In the genomic region with DNA sequence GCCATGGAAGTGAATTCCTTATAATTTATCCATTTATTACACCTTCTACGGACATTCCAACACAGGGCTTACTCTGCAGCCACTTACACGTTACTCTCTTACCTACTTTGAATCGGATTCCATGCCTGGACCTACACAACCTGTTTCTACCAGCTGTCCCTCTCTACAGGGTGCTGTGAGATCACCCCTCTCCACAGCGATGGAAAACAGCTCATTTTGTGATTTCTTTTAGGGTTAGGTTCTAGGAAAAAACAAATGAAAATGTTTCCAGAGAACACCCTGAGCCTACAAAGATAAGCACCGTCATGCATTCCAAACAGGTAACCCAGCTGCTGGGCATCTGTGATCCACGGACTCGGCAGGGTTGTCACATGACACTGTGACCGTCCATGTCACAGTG, we compare ENCODE assay signal across 29 mouse cellular contexts. TPM values are rescaled to one million over a fixed set of nuclear protein-coding genes. Genes with fewer than 3 reads are reported as not detected.
DNase-seq lines count a peak whose midpoint lies in the region; ATAC-seq and TF ChIP-seq lines count a peak whose summit lies in the region.
"Had no signal": no experiment of that assay in that cellular context is flagged by ENCODE, and none has a peak within 500 bp of the region (broad histone marks: within the 10 kb centered on the region; RNA-seq: fewer than 3 reads in every experiment).

No protein-coding gene starts in this region.

- H3K36me3 ChIP-seq in hindbrain, embryonic 10.5 days: peaks cover 77% of the 10 kb centered on the region
- H3K36me3 ChIP-seq in lung, postnatal 0 days (ENCODE audit: insufficient read depth, low read length): 0 out of 2 replicates have a peak, but pooled peaks cover 6% of the 10 kb centered on the region
- H3K36me3 ChIP-seq in liver, embryonic 12.5 days: 0 out of 2 replicates have a peak, but pooled peaks cover 5% of the 10 kb centered on the region
- H3K36me3 ChIP-seq: intestine, embryonic 15.5 days had no signal

- no peak for ATAC-seq in lung, postnatal 0 days
- no peak for ATAC-seq in liver, embryonic 12.5 days
- ATAC-seq: CD4-positive, CD25-positive, alpha-beta regulatory T cell, adult 4 months; forebrain, embryonic 13.5 days; forebrain, embryonic 16.5 days; hindbrain, embryonic 16.5 days; intestine, embryonic 15.5 days had no signal

- H3K27ac ChIP-seq in hindbrain, embryonic 10.5 days: no peak overlapping the region
- H3K27ac ChIP-seq in lung, postnatal 0 days (ENCODE audit: low read length): no peak overlapping the region
- no peak overlapping the region for H3K27ac ChIP-seq in liver, embryonic 12.5 days
- H3K27ac ChIP-seq: embryonic facial prominence, embryonic 10.5 days; embryonic facial prominence, embryonic 13.5 days; forebrain, embryonic 10.5 days; forebrain, embryonic 13.5 days; heart, adult 2 months; heart, embryonic 10.5 days; heart, embryonic 13.5 days; hindbrain, embryonic 13.5 days; intestine, embryonic 15.5 days had no signal

- WGBS in hindbrain, embryonic 10.5 days: 93% methylated on average over 8 of the region's 8 CpGs
- 62% methylated on average over 8 of the region's 8 CpGs for WGBS in lung, postnatal 0 days
- 78% methylated on average over 8 of the region's 8 CpGs for WGBS in liver, embryonic 12.5 days (ENCODE audit: insufficient replicate concordance)

- H3K27me3 ChIP-seq in hindbrain, embryonic 10.5 days (ENCODE audit: insufficient read depth, poor library complexity, severe bottlenecking): no peaks in the 10 kb centered on the region
- no peaks in the 10 kb centered on the region for H3K27me3 ChIP-seq in lung, postnatal 0 days (replicated peaks; ENCODE audit: insufficient read depth, low read length)
- H3K27me3 ChIP-seq in liver, embryonic 12.5 days (replicated peaks): no peaks in the 10 kb centered on the region
- H3K27me3 ChIP-seq: embryonic facial prominence, embryonic 13.5 days; forebrain, embryonic 13.5 days; heart, embryonic 13.5 days; hindbrain, embryonic 13.5 days; intestine, embryonic 15.5 days had no signal

- peaks cover 10% of the 10 kb centered on the region for H3K4me1 ChIP-seq in hindbrain, embryonic 10.5 days (replicated peaks)
- peaks cover 6% of the 10 kb centered on the region; the same call in 1 of the 2 replicates for H3K4me1 ChIP-seq in lung, postnatal 0 days (ENCODE audit: insufficient read depth, low read depth, low read length)
- no peaks in the 10 kb centered on the region for H3K4me1 ChIP-seq in liver, embryonic 12.5 days

- H3K9me3 ChIP-seq in hindbrain, embryonic 10.5 days: no peaks in the 10 kb centered on the region
- no peaks in the 10 kb centered on the region for H3K9me3 ChIP-seq in lung, postnatal 0 days (ENCODE audit: low read length)
- no peaks in the 10 kb centered on the region for H3K9me3 ChIP-seq in liver, embryonic 12.5 days (replicated peaks)
- H3K9me3 ChIP-seq: embryonic facial prominence, embryonic 10.5 days; embryonic facial prominence, embryonic 13.5 days; forebrain, embryonic 10.5 days; forebrain, embryonic 13.5 days; heart, embryonic 10.5 days; heart, embryonic 13.5 days; hindbrain, embryonic 13.5 days; intestine, embryonic 15.5 days had no signal

- TF ChIP-seq CTCF in lung, postnatal 0 days (IDR thresholded peaks at IDR 0.05): no peak

- TF ChIP-seq EP300 in lung, postnatal 0 days (IDR thresholded peaks at IDR 0.05): no peak

- H3K9ac ChIP-seq in lung, postnatal 0 days (replicated peaks; ENCODE audit: low read depth): no peak overlapping the region
- H3K9ac ChIP-seq in liver, embryonic 12.5 days: no peak overlapping the region
- H3K9ac ChIP-seq: embryonic facial prominence, embryonic 13.5 days; forebrain, embryonic 13.5 days; heart, embryonic 13.5 days; hindbrain, embryonic 13.5 days; intestine, embryonic 15.5 days had no signal

- no peak overlapping the region for H3K4me2 ChIP-seq in lung, postnatal 0 days (replicated peaks; ENCODE audit: low read depth, low read length)
- H3K4me2 ChIP-seq in liver, embryonic 12.5 days: no peak overlapping the region
- H3K4me2 ChIP-seq: embryonic facial prominence, embryonic 13.5 days; forebrain, embryonic 13.5 days; heart, embryonic 13.5 days; hindbrain, embryonic 13.5 days; intestine, embryonic 15.5 days had no signal

- DNase-seq in cerebellum, adult 11 months: peak; percentile 51
- DNase-seq in cerebellum, adult 18-20 months: peak; percentile 69 to 74
- peak; percentile 82 for DNase-seq in cerebellum, adult 9-10 months
- DNase-seq in cerebellum, postnatal 25 days: peak; percentile 72 to 77
- no peak for DNase-seq in kidney, adult 9 months
- DNase-seq in hindbrain, embryonic 10.5 days (ENCODE audit: low spot score): no peak
- no peak for DNase-seq in lung, postnatal 0 days (ENCODE audit: low spot score)
- DNase-seq: adrenal gland, adult 2 months; adrenal gland, postnatal 14 days; embryo, embryonic 11 days; gastrocnemius, postnatal 10 days; gastrocnemius, postnatal 36 days; heart, adult 2 months; heart, postnatal 14 days; heart, postnatal 4 days; kidney, adult 11 months had no signal

- no peak overlapping the region for H3K4me3 ChIP-seq in hindbrain, embryonic 10.5 days
- H3K4me3 ChIP-seq in lung, postnatal 0 days (ENCODE audit: low read depth, low read length): no peak overlapping the region
- no peak overlapping the region for H3K4me3 ChIP-seq in liver, embryonic 12.5 days
- H3K4me3 ChIP-seq: embryonic facial prominence, embryonic 10.5 days; embryonic facial prominence, embryonic 13.5 days; erythroblast, embryonic 14.5 days; forebrain, embryonic 10.5 days; forebrain, embryonic 13.5 days; heart, adult 2 months; heart, embryonic 10.5 days; heart, embryonic 13.5 days; hindbrain, embryonic 13.5 days; intestine, embryonic 15.5 days had no signal

RNA-seq across cellular contexts. Expression of a gene that starts 16.5 kb away (rescaled TPM):
- 26.4 and 29.2 TPM in 2 replicates for polyA plus RNA-seq in hindbrain, embryonic 10.5 days (2016; fragmentation: Nextera tagmentation; extraction: Ambion mirVana)
- 14.1 and 15.6 TPM in 2 replicates for polyA plus RNA-seq in lung, postnatal 0 days (2015; fragmentation: Nextera tagmentation; extraction: Ambion mirVana)
- polyA plus RNA-seq in liver, embryonic 12.5 days (2016; fragmentation: Nextera tagmentation; extraction: Ambion mirVana): 6.5 and 7.5 TPM in 2 replicates

Comparison
In these comparisons a context has a peak if more than half of its experiments do, and no peak if none do; other contexts are left out.
1. DNase-seq: peak in cerebellum, adult 11 months (single experiment), cerebellum, adult 18-20 months (2 of 2), cerebellum, adult 9-10 months (single experiment) and cerebellum, postnatal 25 days (2 of 2); none in kidney, adult 9 months (single experiment), hindbrain, embryonic 10.5 days (single experiment) and lung, postnatal 0 days (single experiment).